Mouse (Mus musculus) heart, adult 2 months (tissue): ENCODE data around the gene Tln1.

Experiments used
- CTCF ChIP-seq: fragments of 200-600 bp; IDR thresholded peaks from 2 replicates; pipeline ENCODE4 v1.8.1; 2022; ENCODE audit warnings: antibody characterized with exemption, mild to moderate bottlenecking, moderate library complexity
- EP300 ChIP-seq: fragments of 200-500 bp; IDR thresholded peaks from 2 replicates; pipeline ENCODE4 v1.6.1; 2011; ENCODE audit warnings: low read depth, low read length, control low read depth; ENCODE audit not compliant: insufficient read depth
- POLR2A ChIP-seq: fragments of 200-500 bp; IDR thresholded peaks from 2 replicates; pipeline ENCODE4 v1.6.1; 2011; ENCODE audit warnings: mild to moderate bottlenecking, low read depth, low read length, control low read depth; ENCODE audit not compliant: insufficient read depth

DNA sequence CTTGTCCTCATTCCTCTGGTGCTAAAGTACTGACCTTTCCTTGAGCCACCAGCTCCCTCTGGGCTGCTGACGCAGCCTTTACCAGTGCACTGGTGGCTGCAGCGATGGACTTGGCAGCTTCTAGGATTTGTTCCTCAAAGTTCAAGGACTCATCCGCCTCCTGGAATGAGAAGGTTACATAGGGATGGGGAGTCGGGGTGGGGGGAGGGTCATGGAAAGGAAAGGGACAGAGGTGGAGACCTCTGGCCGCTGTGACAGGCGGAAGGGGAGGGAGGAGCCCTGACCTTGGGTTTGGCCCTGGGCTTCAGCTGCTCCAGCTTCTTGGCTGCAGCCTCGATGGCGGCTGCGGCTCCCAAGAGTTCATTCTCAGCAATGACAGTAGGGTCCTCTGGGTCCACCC, 29.2 kb downstream of the Tln1 start:
- TF ChIP-seq CTCF (no peak), POLR2A (no peak), EP300 (no peak)
